Mouse (Mus musculus) kidney, embryonic 14.5 days (tissue): ENCODE data around the gene Hoxb8. TPM values are rescaled to one million over a fixed set of nuclear protein-coding genes. Genes with fewer than 3 reads are reported as not detected.
A peak's percentile ranks its signal among the peaks of the same experiment; 100 is the strongest.

ENCODE experiments used
- ATAC-seq: fragments of 200-750 bp; cut with Nextera tagmentation; 2 replicates; pipeline ENCODE4 v1.8.0; 2017; ENCODE audit warnings: moderate number of reproducible peaks, mild to moderate bottlenecking, moderate TSS enrichment, moderate library complexity; ENCODE audit not compliant: low FRiP score, low TSS enrichment
- H3K27ac ChIP-seq: fragments of 300-500 bp; sonication (generic); 2 replicates; pipeline ENCODE4 v1.5.1; 2014; ENCODE audit warnings: low read depth, mild to moderate bottlenecking, low read length, moderate library complexity, mixed read lengths
- H3K27me3 ChIP-seq: fragments of 300-500 bp; sonication (generic); 2 replicates; pipeline ENCODE4 v1.6.1; 2014; ENCODE audit warnings: mild to moderate bottlenecking, low read length; ENCODE audit not compliant: control insufficient read depth, insufficient read depth
- H3K36me3 ChIP-seq: fragments of 300-500 bp; sonication (generic); 2 replicates; pipeline ENCODE4 v1.6.1; 2014; ENCODE audit warnings: low read length, mixed read lengths; ENCODE audit not compliant: control insufficient read depth, insufficient read depth
- H3K4me1 ChIP-seq: fragments of 300-500 bp; sonication (generic); 2 replicates; pipeline ENCODE4 v1.6.1; 2014; ENCODE audit warnings: low read length, mixed read lengths; ENCODE audit not compliant: control insufficient read depth, insufficient read depth
- H3K4me2 ChIP-seq: fragments of 300-500 bp; sonication (generic); replicated peaks from 2 replicates; pipeline ENCODE4 v1.6.1; 2014; ENCODE audit warnings: low read depth, mild to moderate bottlenecking, low read length
- H3K4me3 ChIP-seq: fragments of 300-500 bp; sonication (generic); 2 replicates; pipeline ENCODE4 v1.5.1; 2014; ENCODE audit warnings: mild to moderate bottlenecking, low read length
- H3K9ac ChIP-seq: fragments of 300-500 bp; sonication (generic); 2 replicates; pipeline ENCODE4 v1.6.1; 2014; ENCODE audit warnings: low read depth, mild to moderate bottlenecking, low read length, moderate library complexity
- H3K9me3 ChIP-seq: fragments of 300-500 bp; sonication (generic); 2 replicates; pipeline ENCODE4 v1.6.1; 2016; ENCODE audit warnings: low read length; ENCODE audit not compliant: control insufficient read depth
- WGBS: fragments of 180-500 bp; shearing (Covaris S2); extraction: QIAGEN DNeasy Blood & Tissue Kit; methylation state at CpG from one replicate; pipeline ENCODE4 v1.1.7; 2014; 5-methylcytosine and 5-hydroxymethylcytosine counted together
- polyA plus RNA-seq: library from polyadenylated mRNA; unstranded; fragments of >200 nt; fragmentation: Nextera tagmentation; extraction: Ambion mirVana; gene quantifications from 2 replicates; pipeline ENCODE4 v1.2.1, GENCODE M21; 2014

Hoxb8 gene
- polyA plus RNA-seq, 1 experiment from 2014 or later: 12.7 TPM

DNA sequence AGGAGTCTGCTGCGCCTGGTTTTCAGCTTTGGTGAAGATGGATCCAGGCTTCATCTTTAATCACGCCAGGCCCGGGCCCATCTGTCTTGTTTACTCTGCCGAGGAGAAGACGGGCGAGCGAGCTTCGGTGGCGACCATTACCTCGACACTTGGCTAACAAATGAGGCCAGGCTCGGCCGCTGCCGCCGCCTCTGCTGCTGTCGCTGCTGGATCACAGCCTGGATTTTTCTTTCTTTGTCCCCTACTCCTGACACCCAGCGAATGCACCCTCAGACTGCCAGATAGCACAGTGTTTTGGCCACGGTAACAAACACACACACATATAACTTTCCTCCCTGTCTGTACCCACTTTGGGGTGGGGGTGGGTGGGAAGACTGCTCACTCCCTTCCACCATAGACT is 39.0 kb downstream of the Hoxb8 start:
- ATAC-seq: no peak
- Histone ChIP-seq H3K27me3 (no peaks in the 10 kb centered on the region), H3K9ac (peak overlapping the region; percentile 99), H3K4me1 (peaks cover 66% of the 10 kb centered on the region), H3K4me2 (peak overlapping the region; percentile 95), H3K4me3 (peak overlapping the region; percentile 53), H3K36me3 (peaks cover 15% of the 10 kb centered on the region), H3K9me3 (no peaks in the 10 kb centered on the region), H3K27ac (peak overlapping the region; percentile 100)
- 11% methylated on average over 17 of the region's 17 CpGs for WGBS

DNA sequence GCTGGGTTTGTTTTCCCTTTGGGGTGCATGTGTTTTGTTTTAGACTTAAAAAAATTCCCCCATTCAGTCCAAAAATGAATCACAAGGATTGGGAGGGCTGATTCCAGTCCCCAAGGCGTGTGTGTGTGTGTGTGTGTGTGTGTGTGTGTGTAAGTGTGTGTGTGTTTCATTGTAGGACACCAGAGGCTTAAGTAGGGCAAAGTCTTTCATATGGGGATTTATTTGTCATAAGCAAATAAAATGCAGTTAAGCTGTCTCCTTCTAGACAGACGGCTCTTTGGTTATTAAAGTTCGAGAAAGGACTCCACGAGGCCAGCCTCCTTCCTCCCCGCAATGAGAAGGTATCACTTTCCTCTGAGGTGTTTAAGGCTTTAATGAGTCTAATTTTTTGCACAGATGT is 40.1 kb downstream of the Hoxb8 start:
- peak overlapping the region; percentile 100 for H3K27ac ChIP-seq
- H3K9me3 ChIP-seq: no peaks in the 10 kb centered on the region
- H3K4me3 ChIP-seq: peak overlapping the region; percentile 53
- peaks cover 19% of the 10 kb centered on the region for H3K36me3 ChIP-seq
- peak overlapping the region; percentile 95 for H3K4me2 ChIP-seq
- H3K27me3 ChIP-seq: no peaks in the 10 kb centered on the region
- peak overlapping the region; percentile 99 for H3K9ac ChIP-seq
- H3K4me1 ChIP-seq: peaks cover 67% of the 10 kb centered on the region
- no peak for ATAC-seq
- WGBS: 19% methylated on average over 5 of the region's 5 CpGs

DNA sequence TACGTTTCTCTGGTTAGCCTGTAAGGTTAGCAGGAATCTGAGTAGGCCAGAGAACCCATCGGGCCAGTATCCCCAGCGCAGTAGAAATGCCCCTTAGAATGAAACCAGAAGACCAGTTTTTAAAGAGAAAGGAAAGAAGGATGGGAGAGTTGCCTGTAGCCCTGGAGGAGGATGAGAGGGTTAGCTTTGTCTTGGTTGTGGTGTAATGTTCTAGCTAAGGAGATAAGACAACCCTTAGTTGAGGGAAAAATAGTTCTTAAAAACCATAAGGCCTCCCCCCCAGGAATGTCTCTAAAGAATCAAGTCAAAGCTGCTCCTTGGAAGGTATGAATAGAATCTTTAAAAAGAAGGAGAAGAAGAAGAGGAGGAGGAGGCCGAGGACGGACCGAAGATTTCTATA is 41.0 kb downstream of the Hoxb8 start:
- no peak for ATAC-seq
- Histone ChIP-seq H3K4me2 (peak overlapping the region; percentile 95), H3K9me3 (no peaks in the 10 kb centered on the region), H3K36me3 (peaks cover 26% of the 10 kb centered on the region), H3K27me3 (no peaks in the 10 kb centered on the region), H3K9ac (peak overlapping the region; percentile 99), H3K4me3 (peak overlapping the region; percentile 53), H3K4me1 (peaks cover 74% of the 10 kb centered on the region), H3K27ac (peak overlapping the region; percentile 100)
- 5% methylated on average over 6 of the region's 6 CpGs for WGBS

DNA sequence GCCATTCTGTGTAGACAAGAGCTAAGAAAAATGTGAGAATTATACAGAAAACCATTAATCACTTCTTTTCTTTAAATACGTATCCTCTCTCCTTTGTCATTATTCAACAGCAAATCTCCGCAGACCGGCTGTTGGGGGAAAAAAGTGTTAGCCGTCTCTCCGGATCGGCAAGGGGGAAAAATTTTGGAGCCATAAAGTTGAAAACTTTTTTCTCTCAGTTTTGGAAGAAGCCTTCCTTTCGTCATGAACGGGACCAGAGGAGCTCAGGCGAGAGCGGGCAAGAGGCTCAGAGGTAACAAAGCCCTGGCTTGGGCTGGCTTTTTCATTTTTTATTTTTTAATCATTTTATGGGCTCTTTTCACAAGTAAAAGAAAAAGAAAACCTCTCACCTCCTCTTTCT is 41.4 kb downstream of the Hoxb8 start, which contains the start of gene Hoxb3:
Gene Hoxb3, plus strand, starts transcription at position 173 of the 400 bp plus-strand sequence.
- Histone ChIP-seq H3K36me3 (peaks cover 28% of the 10 kb centered on the region), H3K27ac (peak within 1 kb of the TSS; percentile 100), H3K4me3 (peak within 1 kb of the TSS; percentile 53), H3K4me2 (peak within 1 kb of the TSS; percentile 95), H3K9ac (peak within 1 kb of the TSS; percentile 99), H3K9me3 (no peaks in the 10 kb centered on the region), H3K27me3 (no peaks in the 10 kb centered on the region), H3K4me1 (peaks cover 74% of the 10 kb centered on the region)
- WGBS: 24% methylated on average over 10 of the region's 10 CpGs
- no peak for ATAC-seq

DNA sequence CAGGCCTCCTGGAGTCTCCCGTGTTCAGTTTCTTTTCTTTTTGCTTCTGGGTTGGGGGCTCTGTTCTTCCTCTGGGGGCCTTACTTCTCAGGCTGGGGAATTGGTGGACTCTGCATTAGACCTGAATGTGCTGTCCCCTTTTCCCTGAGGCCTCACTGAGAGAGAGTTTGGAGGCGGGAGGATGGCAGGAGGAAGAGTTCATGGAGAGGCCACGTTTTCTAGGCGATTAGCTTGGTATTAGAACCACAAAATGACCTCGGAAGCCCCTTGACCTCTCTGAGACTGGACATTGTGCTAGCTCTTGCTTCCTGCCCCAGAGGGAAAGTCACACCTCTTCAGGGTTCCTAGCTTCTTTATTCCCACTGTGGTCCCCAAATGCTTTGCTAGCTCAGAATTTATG is 42.4 kb downstream of the Hoxb8 start:
- 4% methylated on average over 5 of the region's 5 CpGs for WGBS
- Histone ChIP-seq H3K4me1 (peaks cover 79% of the 10 kb centered on the region), H3K36me3 (peaks cover 28% of the 10 kb centered on the region), H3K9me3 (no peaks in the 10 kb centered on the region), H3K27ac (peak overlapping the region; percentile 100), H3K4me2 (peak overlapping the region; percentile 95), H3K27me3 (no peaks in the 10 kb centered on the region), H3K4me3 (peak overlapping the region; percentile 53), H3K9ac (peak overlapping the region; percentile 99)
- ATAC-seq: no peak

DNA sequence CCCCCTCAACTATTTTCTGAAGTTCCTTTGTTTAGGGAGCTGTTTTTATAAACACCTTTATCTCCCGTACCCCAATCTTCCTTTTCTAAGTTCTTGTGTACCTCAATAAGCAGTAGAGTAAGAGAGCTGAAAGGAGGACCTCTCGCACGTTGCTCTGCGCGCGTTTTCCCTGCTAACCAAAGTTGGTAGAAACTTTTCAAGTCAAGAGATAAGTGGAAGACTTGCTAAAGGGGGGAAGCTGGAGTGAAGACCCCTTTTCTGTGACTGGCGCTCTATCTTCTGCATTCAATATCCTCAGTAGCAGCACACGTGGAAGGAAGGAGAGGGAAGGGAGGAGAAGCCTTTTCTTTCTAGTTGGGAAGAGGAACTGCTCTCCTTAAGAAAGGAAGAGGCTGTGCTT is 43.3 kb downstream of the Hoxb8 start:
- H3K9me3 ChIP-seq: no peaks in the 10 kb centered on the region
- H3K4me1 ChIP-seq: peaks cover 87% of the 10 kb centered on the region
- peak overlapping the region; percentile 100 for H3K27ac ChIP-seq
- peak overlapping the region; percentile 53 for H3K4me3 ChIP-seq
- peak overlapping the region; percentile 99 for H3K9ac ChIP-seq
- ATAC-seq: no peak
- H3K4me2 ChIP-seq: peak overlapping the region; percentile 95
- peaks cover 30% of the 10 kb centered on the region for H3K36me3 ChIP-seq
- no peaks in the 10 kb centered on the region for H3K27me3 ChIP-seq
- WGBS: 19% methylated on average over 8 of the region's 8 CpGs

DNA sequence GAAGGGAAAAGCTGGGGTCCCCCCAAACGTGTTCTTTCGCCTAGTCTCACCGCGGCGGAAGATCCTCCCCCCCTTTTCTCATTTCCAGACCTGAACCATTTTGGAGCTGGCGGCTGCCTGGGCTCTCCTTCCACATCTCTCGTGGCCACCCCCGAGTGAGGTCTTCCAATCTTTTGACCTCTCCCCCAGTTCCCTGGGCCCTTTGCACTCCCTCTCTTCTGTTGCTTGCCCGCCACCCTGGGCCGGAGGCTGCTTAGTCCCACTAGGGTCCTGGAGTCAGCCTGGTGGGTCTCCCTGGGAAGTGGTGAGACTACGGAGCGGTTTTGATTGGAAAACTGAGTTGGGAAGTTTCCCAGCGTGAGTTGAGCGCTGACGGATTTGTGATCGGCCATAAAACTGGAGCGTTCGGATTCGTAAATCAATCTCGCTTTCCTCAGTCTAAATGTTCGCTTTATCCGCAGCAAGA is 44.1 kb downstream of the Hoxb8 start:
- H3K27ac ChIP-seq: peak overlapping the region; percentile 100
- peak overlapping the region; percentile 95 for H3K4me2 ChIP-seq
- 8% methylated on average over 22 of the region's 22 CpGs for WGBS
- no peaks in the 10 kb centered on the region for H3K27me3 ChIP-seq
- H3K36me3 ChIP-seq: peaks cover 30% of the 10 kb centered on the region
- no peaks in the 10 kb centered on the region for H3K9me3 ChIP-seq
- ATAC-seq: peak; percentile 51
- H3K4me3 ChIP-seq: peak overlapping the region; percentile 53
- peaks cover 89% of the 10 kb centered on the region for H3K4me1 ChIP-seq
- H3K9ac ChIP-seq: peak overlapping the region; percentile 99

DNA sequence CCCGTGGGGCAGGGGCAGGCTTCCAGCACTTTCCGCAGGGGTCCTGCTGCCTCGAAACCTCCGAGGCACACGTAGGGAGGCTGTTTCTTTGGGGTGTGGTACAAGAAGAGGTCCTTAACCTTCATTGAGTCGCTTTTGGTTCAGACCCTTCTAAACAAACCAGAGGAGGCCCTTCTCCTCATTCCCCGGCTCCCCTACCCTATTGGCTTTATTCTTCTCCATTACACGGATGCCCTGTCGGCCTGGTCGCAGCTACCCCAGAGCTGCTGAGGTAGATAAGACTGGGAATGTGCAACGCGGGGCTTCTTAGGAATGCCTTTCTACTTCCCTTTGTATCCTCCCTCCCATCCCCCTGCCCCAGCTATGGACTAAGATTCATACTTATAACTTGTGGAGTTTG is 45.0 kb downstream of the Hoxb8 start:
- no peaks in the 10 kb centered on the region for H3K27me3 ChIP-seq
- no peaks in the 10 kb centered on the region for H3K9me3 ChIP-seq
- peak overlapping the region; percentile 95 for H3K4me2 ChIP-seq
- peak overlapping the region; percentile 100 for H3K27ac ChIP-seq
- H3K9ac ChIP-seq: peak overlapping the region; percentile 99
- ATAC-seq: no peak
- peaks cover 94% of the 10 kb centered on the region for H3K4me1 ChIP-seq
- peak overlapping the region; percentile 53 for H3K4me3 ChIP-seq
- WGBS: 21% methylated on average over 12 of the region's 12 CpGs
- H3K36me3 ChIP-seq: peaks cover 31% of the 10 kb centered on the region

DNA sequence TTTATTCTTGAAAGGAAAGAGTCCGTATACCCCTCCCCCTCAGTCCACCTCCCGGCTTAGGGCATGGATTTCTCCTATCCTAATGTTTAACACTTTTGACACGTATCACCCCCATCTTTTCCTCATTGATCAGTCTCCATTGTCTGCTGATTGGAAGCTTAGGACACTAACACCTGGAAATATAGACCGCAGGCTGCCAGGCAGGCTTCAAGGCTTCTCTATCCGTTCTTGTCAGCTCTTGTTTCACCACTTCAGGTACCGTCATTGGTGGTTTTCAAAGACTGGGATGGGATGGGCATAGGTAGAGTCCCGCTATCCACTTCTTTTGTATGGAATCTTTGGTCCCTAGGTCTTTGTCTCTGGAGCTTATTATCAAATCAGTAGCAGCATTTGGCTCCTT is 45.4 kb downstream of the Hoxb8 start:
- ATAC-seq: no peak
- H3K4me3 ChIP-seq: peak overlapping the region; percentile 53; the same call in 1 of the 2 replicates
- H3K27ac ChIP-seq: peak overlapping the region; percentile 100
- no peaks in the 10 kb centered on the region for H3K9me3 ChIP-seq
- H3K9ac ChIP-seq: peak overlapping the region; percentile 99
- peaks cover 94% of the 10 kb centered on the region for H3K4me1 ChIP-seq
- peak overlapping the region; percentile 95 for H3K4me2 ChIP-seq
- no peaks in the 10 kb centered on the region for H3K27me3 ChIP-seq
- H3K36me3 ChIP-seq: peaks cover 31% of the 10 kb centered on the region
- WGBS: 32% methylated on average over 7 of the region's 7 CpGs
